In genomic region chr5:112339215-112339614, GRCm38 (mm10) we compare ENCODE assay signal across 28 mouse cellular contexts. TPM values are rescaled to one million over a fixed set of nuclear protein-coding genes. Genes with fewer than 3 reads are reported as not detected.
DNase-seq lines count a peak whose midpoint lies in the region; ATAC-seq and TF ChIP-seq lines count a peak whose summit lies in the region.
"Had no signal": no experiment of that assay in that cellular context is flagged by ENCODE, and none has a peak within 500 bp of the region (broad histone marks: within the 10 kb centered on the region; RNA-seq: fewer than 3 reads in every experiment).

No protein-coding gene starts in this region.

- TF ChIP-seq CTCF in intestine, postnatal 0 days (IDR thresholded peaks at IDR 0.05; ENCODE audit: low read depth) = peak; percentile 46
- TF ChIP-seq CTCF in stomach, postnatal 0 days (IDR thresholded peaks at IDR 0.05; ENCODE audit: low read depth) = peak; percentile 32

- ATAC-seq in embryonic facial prominence, embryonic 14.5 days (ENCODE audit: low read depth) = no peak
- ATAC-seq in intestine, postnatal 0 days = no peak
- no peak for ATAC-seq in intestine, embryonic 16.5 days
- ATAC-seq in midbrain, embryonic 14.5 days (ENCODE audit: low FRiP score, low TSS enrichment) = no peak
- ATAC-seq in midbrain, embryonic 15.5 days (replicated peaks) = no peak
- no peak for ATAC-seq in stomach, postnatal 0 days (ENCODE audit: low FRiP score, low TSS enrichment)
- ATAC-seq: liver, embryonic 12.5 days; midbrain, embryonic 16.5 days had no signal

- DNase-seq in embryonic facial prominence, embryonic 14.5 days (ENCODE audit: low spot score) = peak; percentile 12
- DNase-seq in embryonic facial prominence, embryonic 10.5 days (ENCODE audit: low spot score) = no peak
- DNase-seq in midbrain, embryonic 14.5 days = peak; percentile 27
- no peak for DNase-seq in stomach, postnatal 0 days (ENCODE audit: low spot score)
- no peak for DNase-seq in gastrocnemius, postnatal 10 days
- DNase-seq: adrenal gland, postnatal 25 days; cerebellum, adult 11-12 months; cerebellum, postnatal 14 days; heart, postnatal 10 days; kidney, adult 18-20 months; lung, adult 2 months; lung, postnatal 36 days; thymus, adult 18-20 months; thymus, postnatal 36 days had no signal

- H3K4me2 ChIP-seq in embryonic facial prominence, embryonic 14.5 days (ENCODE audit: low read depth, low read length) = no peak overlapping the region
- H3K4me2 ChIP-seq in intestine, postnatal 0 days (replicated peaks; ENCODE audit: low read depth) = no peak overlapping the region
- H3K4me2 ChIP-seq in intestine, embryonic 16.5 days (ENCODE audit: low read depth, low read length) = no peak overlapping the region
- no peak overlapping the region for H3K4me2 ChIP-seq in midbrain, embryonic 14.5 days (ENCODE audit: low read length)
- no peak overlapping the region for H3K4me2 ChIP-seq in midbrain, embryonic 15.5 days
- no peak overlapping the region for H3K4me2 ChIP-seq in stomach, postnatal 0 days (replicated peaks; ENCODE audit: low read depth)
- H3K4me2 ChIP-seq: embryonic facial prominence, embryonic 15.5 days; heart, embryonic 11.5 days; limb, embryonic 12.5 days; liver, embryonic 12.5 days had no signal

- H3K9me3 ChIP-seq in embryonic facial prominence, embryonic 14.5 days (ENCODE audit: control insufficient read depth, low read length) = no peaks in the 10 kb centered on the region
- H3K9me3 ChIP-seq in embryonic facial prominence, embryonic 10.5 days = no peaks in the 10 kb centered on the region
- no peaks in the 10 kb centered on the region for H3K9me3 ChIP-seq in intestine, postnatal 0 days (ENCODE audit: control insufficient read depth)
- H3K9me3 ChIP-seq in intestine, embryonic 16.5 days (ENCODE audit: control insufficient read depth, low read length) = no peaks in the 10 kb centered on the region
- no peaks in the 10 kb centered on the region for H3K9me3 ChIP-seq in midbrain, embryonic 14.5 days (ENCODE audit: control insufficient read depth, low read length)
- no peaks in the 10 kb centered on the region for H3K9me3 ChIP-seq in midbrain, embryonic 15.5 days
- H3K9me3 ChIP-seq in stomach, postnatal 0 days (ENCODE audit: control insufficient read depth, low read length) = no peaks in the 10 kb centered on the region
- H3K9me3 ChIP-seq: embryonic facial prominence, embryonic 15.5 days; hindbrain, embryonic 10.5 days; limb, embryonic 12.5 days; liver, embryonic 12.5 days had no signal

- H3K4me1 ChIP-seq in embryonic facial prominence, embryonic 14.5 days (ENCODE audit: control insufficient read depth, insufficient read depth, low read length) = 0 out of 2 replicates have a peak, but pooled peaks cover 6% of the 10 kb centered on the region
- H3K4me1 ChIP-seq in embryonic facial prominence, embryonic 10.5 days = peaks cover 27% of the 10 kb centered on the region
- peaks cover 3% of the 10 kb centered on the region; the same call in 1 of the 2 replicates for H3K4me1 ChIP-seq in intestine, postnatal 0 days (replicated peaks; ENCODE audit: control insufficient read depth, insufficient read depth, low read length)
- H3K4me1 ChIP-seq in intestine, embryonic 16.5 days (ENCODE audit: control insufficient read depth, insufficient read depth, low read length) = peaks cover 16% of the 10 kb centered on the region
- peaks cover 16% of the 10 kb centered on the region for H3K4me1 ChIP-seq in midbrain, embryonic 14.5 days (ENCODE audit: control insufficient read depth, insufficient read depth, low read length)
- peaks cover 23% of the 10 kb centered on the region for H3K4me1 ChIP-seq in midbrain, embryonic 15.5 days
- H3K4me1 ChIP-seq in stomach, postnatal 0 days (replicated peaks; ENCODE audit: control insufficient read depth, insufficient read depth) = no peaks in the 10 kb centered on the region; the same call in 1 of the 2 replicates

- H3K27ac ChIP-seq in embryonic facial prominence, embryonic 14.5 days (replicated peaks; ENCODE audit: low read depth, low read length) = no peak overlapping the region
- H3K27ac ChIP-seq in embryonic facial prominence, embryonic 10.5 days (replicated peaks) = no peak overlapping the region
- no peak overlapping the region for H3K27ac ChIP-seq in intestine, postnatal 0 days (ENCODE audit: low read depth, low read length)
- H3K27ac ChIP-seq in intestine, embryonic 16.5 days (ENCODE audit: low read length) = no peak overlapping the region
- H3K27ac ChIP-seq in midbrain, embryonic 14.5 days (replicated peaks; ENCODE audit: low read depth, low read length) = no peak overlapping the region
- H3K27ac ChIP-seq in midbrain, embryonic 15.5 days = no peak overlapping the region
- no peak overlapping the region for H3K27ac ChIP-seq in stomach, postnatal 0 days (replicated peaks)
- H3K27ac ChIP-seq: embryonic facial prominence, embryonic 15.5 days; hindbrain, embryonic 10.5 days; limb, embryonic 12.5 days; liver, embryonic 12.5 days had no signal

- TF ChIP-seq EP300 in stomach, postnatal 0 days (optimal IDR thresholded peaks at IDR 0.05) = no peak

- 51% methylated on average over 7 of the region's 7 CpGs for WGBS in embryonic facial prominence, embryonic 14.5 days
- WGBS in embryonic facial prominence, embryonic 10.5 days = 78% methylated on average over 7 of the region's 7 CpGs
- WGBS in intestine, postnatal 0 days = 55% methylated on average over 7 of the region's 7 CpGs
- WGBS in intestine, embryonic 16.5 days = 58% methylated on average over 7 of the region's 7 CpGs
- 73% methylated on average over 7 of the region's 7 CpGs for WGBS in midbrain, embryonic 14.5 days
- 61% methylated on average over 7 of the region's 7 CpGs for WGBS in midbrain, embryonic 15.5 days
- 61% methylated on average over 7 of the region's 7 CpGs for WGBS in stomach, postnatal 0 days

- no peak overlapping the region for H3K9ac ChIP-seq in embryonic facial prominence, embryonic 14.5 days (ENCODE audit: low read depth, low read length)
- H3K9ac ChIP-seq in intestine, postnatal 0 days (ENCODE audit: low read depth, low read length) = no peak overlapping the region
- H3K9ac ChIP-seq in intestine, embryonic 16.5 days (ENCODE audit: low read depth, low read length) = no peak overlapping the region
- H3K9ac ChIP-seq in midbrain, embryonic 14.5 days (replicated peaks; ENCODE audit: low read length) = no peak overlapping the region
- no peak overlapping the region for H3K9ac ChIP-seq in midbrain, embryonic 15.5 days
- H3K9ac ChIP-seq in stomach, postnatal 0 days (ENCODE audit: low read length) = no peak overlapping the region
- H3K9ac ChIP-seq: embryonic facial prominence, embryonic 15.5 days; limb, embryonic 12.5 days; liver, embryonic 12.5 days had no signal

- H3K4me3 ChIP-seq in embryonic facial prominence, embryonic 14.5 days (ENCODE audit: low read depth, low read length) = no peak overlapping the region
- no peak overlapping the region for H3K4me3 ChIP-seq in embryonic facial prominence, embryonic 10.5 days
- no peak overlapping the region for H3K4me3 ChIP-seq in intestine, postnatal 0 days (ENCODE audit: low read depth, low read length)
- H3K4me3 ChIP-seq in intestine, embryonic 16.5 days (ENCODE audit: low read length) = no peak overlapping the region
- H3K4me3 ChIP-seq in midbrain, embryonic 14.5 days (replicated peaks; ENCODE audit: low read depth, low read length) = no peak overlapping the region
- no peak overlapping the region for H3K4me3 ChIP-seq in midbrain, embryonic 15.5 days
- no peak overlapping the region for H3K4me3 ChIP-seq in stomach, postnatal 0 days (ENCODE audit: low read depth, low read length)
- H3K4me3 ChIP-seq: embryonic facial prominence, embryonic 15.5 days; hindbrain, embryonic 10.5 days; limb, embryonic 12.5 days; liver, embryonic 12.5 days; megakaryocyte, embryonic 14.5 days had no signal

- H3K27me3 ChIP-seq in embryonic facial prominence, embryonic 14.5 days (replicated peaks; ENCODE audit: control insufficient read depth, insufficient read depth, low read length) = no peaks in the 10 kb centered on the region
- H3K27me3 ChIP-seq in embryonic facial prominence, embryonic 10.5 days (replicated peaks; ENCODE audit: low read depth, poor library complexity, severe bottlenecking) = no peaks in the 10 kb centered on the region
- no peaks in the 10 kb centered on the region for H3K27me3 ChIP-seq in intestine, postnatal 0 days (replicated peaks; ENCODE audit: control insufficient read depth, insufficient read depth, low read length)
- no peaks in the 10 kb centered on the region for H3K27me3 ChIP-seq in intestine, embryonic 16.5 days (replicated peaks; ENCODE audit: control insufficient read depth, insufficient read depth, low read length)
- H3K27me3 ChIP-seq in midbrain, embryonic 14.5 days (ENCODE audit: control insufficient read depth, insufficient read depth, low read length) = no peaks in the 10 kb centered on the region
- H3K27me3 ChIP-seq in midbrain, embryonic 15.5 days (replicated peaks) = no peaks in the 10 kb centered on the region
- H3K27me3 ChIP-seq in stomach, postnatal 0 days (ENCODE audit: control insufficient read depth, insufficient read depth, low read length) = no peaks in the 10 kb centered on the region
- H3K27me3 ChIP-seq: embryonic facial prominence, embryonic 15.5 days; limb, embryonic 12.5 days; liver, embryonic 12.5 days; megakaryocyte, embryonic 14.5 days had no signal

- peaks cover 52% of the 10 kb centered on the region for H3K36me3 ChIP-seq in embryonic facial prominence, embryonic 14.5 days (ENCODE audit: control insufficient read depth, insufficient read depth, low read length)
- peaks cover 71% of the 10 kb centered on the region for H3K36me3 ChIP-seq in embryonic facial prominence, embryonic 10.5 days (replicated peaks)
- H3K36me3 ChIP-seq in intestine, postnatal 0 days (ENCODE audit: control insufficient read depth, insufficient read depth) = peaks cover 52% of the 10 kb centered on the region
- peaks cover 34% of the 10 kb centered on the region for H3K36me3 ChIP-seq in intestine, embryonic 16.5 days (ENCODE audit: control insufficient read depth, insufficient read depth, low read length)
- peaks cover 57% of the 10 kb centered on the region for H3K36me3 ChIP-seq in midbrain, embryonic 14.5 days (ENCODE audit: control insufficient read depth, insufficient read depth, low read length)
- H3K36me3 ChIP-seq in midbrain, embryonic 15.5 days (replicated peaks) = peaks cover 45% of the 10 kb centered on the region
- H3K36me3 ChIP-seq in stomach, postnatal 0 days (ENCODE audit: control insufficient read depth, insufficient read depth, low read length) = peaks cover 21% of the 10 kb centered on the region

RNA-seq across cellular contexts. Expression of gene Srrd, which starts 3.6 kb away (rescaled TPM):
- 30.3 and 34.3 TPM in 2 replicates for polyA plus RNA-seq in embryonic facial prominence, embryonic 14.5 days (2014; fragmentation: Nextera tagmentation; extraction: Ambion mirVana)
- 48.2 and 51.6 TPM in 2 replicates for polyA plus RNA-seq in embryonic facial prominence, embryonic 10.5 days (2016; fragmentation: Nextera tagmentation; extraction: Ambion mirVana)
- 15.4 and 19.0 TPM in 2 replicates for polyA plus RNA-seq in intestine, postnatal 0 days (2015; fragmentation: Nextera tagmentation; extraction: Ambion mirVana)
- polyA plus RNA-seq in intestine, embryonic 16.5 days (2015; fragmentation: Nextera tagmentation; extraction: Ambion mirVana) = 28.5 and 30.4 TPM in 2 replicates
- 52.4 and 68.6 TPM in 2 replicates for polyA plus RNA-seq in midbrain, embryonic 14.5 days (2014; fragmentation: Nextera tagmentation; extraction: Ambion mirVana)
- polyA plus RNA-seq in midbrain, embryonic 15.5 days (2015; fragmentation: Nextera tagmentation; extraction: Ambion mirVana) = 64.0 and 66.8 TPM in 2 replicates
- 19.3 and 20.9 TPM in 2 replicates for polyA plus RNA-seq in stomach, postnatal 0 days (2015; fragmentation: Nextera tagmentation; extraction: Ambion mirVana)
- total RNA-seq in gastrocnemius, postnatal 10 days (2021) = 1 to 10 TPM; 4.7 to 5.0 TPM

RNA-seq across cellular contexts. Expression of gene Hps4, which starts 3.7 kb away (rescaled TPM):
- 31.1 and 31.6 TPM in 2 replicates for polyA plus RNA-seq in embryonic facial prominence, embryonic 14.5 days (2014; fragmentation: Nextera tagmentation; extraction: Ambion mirVana)
- 36.1 and 36.9 TPM in 2 replicates for polyA plus RNA-seq in embryonic facial prominence, embryonic 10.5 days (2016; fragmentation: Nextera tagmentation; extraction: Ambion mirVana)
- 28.8 and 37.3 TPM in 2 replicates for polyA plus RNA-seq in intestine, postnatal 0 days (2015; fragmentation: Nextera tagmentation; extraction: Ambion mirVana)
- polyA plus RNA-seq in intestine, embryonic 16.5 days (2015; fragmentation: Nextera tagmentation; extraction: Ambion mirVana) = 47.1 and 48.4 TPM in 2 replicates
- polyA plus RNA-seq in midbrain, embryonic 14.5 days (2014; fragmentation: Nextera tagmentation; extraction: Ambion mirVana) = 42.0 and 47.4 TPM in 2 replicates
- polyA plus RNA-seq in midbrain, embryonic 15.5 days (2015; fragmentation: Nextera tagmentation; extraction: Ambion mirVana) = 39.6 and 43.9 TPM in 2 replicates
- 15.2 and 15.3 TPM in 2 replicates for polyA plus RNA-seq in stomach, postnatal 0 days (2015; fragmentation: Nextera tagmentation; extraction: Ambion mirVana)
- 1 to 10 TPM; 6.5 to 6.8 TPM for total RNA-seq in gastrocnemius, postnatal 10 days (2021)

RNA-seq across cellular contexts. Expression of gene Tfip11, which starts 13.1 kb away (rescaled TPM):
- 23.1 and 23.2 TPM in 2 replicates for polyA plus RNA-seq in embryonic facial prominence, embryonic 14.5 days (2014; fragmentation: Nextera tagmentation; extraction: Ambion mirVana)
- polyA plus RNA-seq in embryonic facial prominence, embryonic 10.5 days (2016; fragmentation: Nextera tagmentation; extraction: Ambion mirVana) = 41.3 and 42.5 TPM in 2 replicates
- polyA plus RNA-seq in intestine, postnatal 0 days (2015; fragmentation: Nextera tagmentation; extraction: Ambion mirVana) = 13.6 and 14.3 TPM in 2 replicates
- 26.6 and 26.8 TPM in 2 replicates for polyA plus RNA-seq in intestine, embryonic 16.5 days (2015; fragmentation: Nextera tagmentation; extraction: Ambion mirVana)
- polyA plus RNA-seq in midbrain, embryonic 14.5 days (2014; fragmentation: Nextera tagmentation; extraction: Ambion mirVana) = 29.1 and 29.9 TPM in 2 replicates
- polyA plus RNA-seq in midbrain, embryonic 15.5 days (2015; fragmentation: Nextera tagmentation; extraction: Ambion mirVana) = 35.7 and 38.2 TPM in 2 replicates
- 12.4 and 12.9 TPM in 2 replicates for polyA plus RNA-seq in stomach, postnatal 0 days (2015; fragmentation: Nextera tagmentation; extraction: Ambion mirVana)
- total RNA-seq in gastrocnemius, postnatal 10 days (2021) = 10 to 100 TPM; 14.8 to 15.9 TPM

RNA-seq across cellular contexts. Expression of gene Gm6583, which starts 16.6 kb away (rescaled TPM):
- polyA plus RNA-seq in embryonic facial prominence, embryonic 14.5 days (2014; fragmentation: Nextera tagmentation; extraction: Ambion mirVana) = 0.09 and 0.13 TPM in 2 replicates
- 0.28 and 0.30 TPM in 2 replicates for polyA plus RNA-seq in embryonic facial prominence, embryonic 10.5 days (2016; fragmentation: Nextera tagmentation; extraction: Ambion mirVana)
- polyA plus RNA-seq in intestine, postnatal 0 days (2015; fragmentation: Nextera tagmentation; extraction: Ambion mirVana) = 0.12 TPM in 1 of 2 replicates, not detected in the other
- 0.06 and 0.22 TPM in 2 replicates for polyA plus RNA-seq in intestine, embryonic 16.5 days (2015; fragmentation: Nextera tagmentation; extraction: Ambion mirVana)
- polyA plus RNA-seq in midbrain, embryonic 14.5 days (2014; fragmentation: Nextera tagmentation; extraction: Ambion mirVana) = 0.12 and 0.26 TPM in 2 replicates
- polyA plus RNA-seq in midbrain, embryonic 15.5 days (2015; fragmentation: Nextera tagmentation; extraction: Ambion mirVana) = 0.14 and 0.39 TPM in 2 replicates
- 0.08 and 0.13 TPM in 2 replicates for polyA plus RNA-seq in stomach, postnatal 0 days (2015; fragmentation: Nextera tagmentation; extraction: Ambion mirVana)
- total RNA-seq in gastrocnemius, postnatal 10 days (2021) = not detected
- total RNA-seq: gastrocnemius, adult 18-20 months; gastrocnemius, postnatal 4 days; layer of hippocampus, postnatal 14 days; left cerebral cortex, postnatal 14 days had no signal
- polyA plus RNA-seq: lung, adult 2 months had no signal

RNA-seq across cellular contexts. Expression of gene Asphd2, which starts 55.5 kb away (rescaled TPM):
- polyA plus RNA-seq in embryonic facial prominence, embryonic 14.5 days (2014; fragmentation: Nextera tagmentation; extraction: Ambion mirVana) = 18.2 and 20.3 TPM in 2 replicates
- polyA plus RNA-seq in embryonic facial prominence, embryonic 10.5 days (2016; fragmentation: Nextera tagmentation; extraction: Ambion mirVana) = 23.7 and 27.3 TPM in 2 replicates
- 3.1 and 4.6 TPM in 2 replicates for polyA plus RNA-seq in intestine, postnatal 0 days (2015; fragmentation: Nextera tagmentation; extraction: Ambion mirVana)
- 1.9 and 2.5 TPM in 2 replicates for polyA plus RNA-seq in intestine, embryonic 16.5 days (2015; fragmentation: Nextera tagmentation; extraction: Ambion mirVana)
- polyA plus RNA-seq in midbrain, embryonic 14.5 days (2014; fragmentation: Nextera tagmentation; extraction: Ambion mirVana) = 91.5 and 103 TPM in 2 replicates
- 124 and 132 TPM in 2 replicates for polyA plus RNA-seq in midbrain, embryonic 15.5 days (2015; fragmentation: Nextera tagmentation; extraction: Ambion mirVana)
- polyA plus RNA-seq in stomach, postnatal 0 days (2015; fragmentation: Nextera tagmentation; extraction: Ambion mirVana) = 4.4 and 4.6 TPM in 2 replicates
- total RNA-seq in gastrocnemius, postnatal 10 days (2021) = under 1 TPM; 0.49 to 0.93 TPM

Comparison
In these comparisons a context has a peak if more than half of its experiments do, and no peak if none do; other contexts are left out.
1. DNase-seq: peak in embryonic facial prominence, embryonic 14.5 days (single experiment) and midbrain, embryonic 14.5 days (single experiment); none in embryonic facial prominence, embryonic 10.5 days (single experiment), stomach, postnatal 0 days (single experiment) and gastrocnemius, postnatal 10 days (single experiment).